Mouse (Mus musculus) heart, embryonic 14.5 days (tissue): ENCODE data around the gene Stk39. TPM values are rescaled to one million over a fixed set of nuclear protein-coding genes. Genes with fewer than 3 reads are reported as not detected.

Source experiments
- ATAC-seq: fragments of 200-750 bp; cut with Nextera tagmentation; 2 replicates; pipeline ENCODE4 v1.8.0; 2017; ENCODE audit warnings: low read depth, moderate TSS enrichment; ENCODE audit not compliant: insufficient number of reproducible peaks, insufficient read depth, low FRiP score
- H3K27ac ChIP-seq, 2 experiments: fragments of 200-500 bp in 1 of 2; fragments of 300-500 bp in 1 of 2; sonication (generic) in 1 of 2; replicated peaks in 1 of 2; 2 replicates each; pipeline ENCODE4 v1.5.1; 2012 to 2014; ENCODE audit warnings: low read depth in 2 of 2, low read length in 2 of 2, control low read depth in 1 of 2, mild to moderate bottlenecking in 1 of 2, mixed read lengths in 1 of 2; ENCODE audit not compliant: control insufficient read depth in 1 of 2, insufficient read depth in 1 of 2
- H3K27me3 ChIP-seq: fragments of 300-500 bp; sonication (generic); 2 replicates; pipeline ENCODE4 v1.6.1; 2014; ENCODE audit warnings: mild to moderate bottlenecking, low read length, control low read depth; ENCODE audit not compliant: control insufficient read depth, insufficient read depth
- H3K36me3 ChIP-seq: fragments of 300-500 bp; sonication (generic); 2 replicates; pipeline ENCODE4 v1.6.1; 2014; ENCODE audit warnings: mild to moderate bottlenecking, control low read depth, low read length, mixed read lengths; ENCODE audit not compliant: control insufficient read depth, insufficient read depth
- H3K4me1 ChIP-seq, 2 experiments: fragments of 200-500 bp in 1 of 2; fragments of 300-500 bp in 1 of 2; sonication (generic) in 1 of 2; 2 replicates each; pipeline ENCODE4 v1.6.1; 2012 to 2014; ENCODE audit warnings: low read length in 2 of 2, control low read depth in 1 of 2, mixed read lengths in 1 of 2; ENCODE audit not compliant: control insufficient read depth in 2 of 2, insufficient read depth in 2 of 2
- H3K4me2 ChIP-seq: fragments of 300-500 bp; sonication (generic); 2 replicates; pipeline ENCODE4 v1.6.1; 2014; ENCODE audit warnings: mild to moderate bottlenecking, low read length
- H3K4me3 ChIP-seq, 2 experiments: fragments of 200-500 bp in 1 of 2; fragments of 300-500 bp in 1 of 2; sonication (generic) in 1 of 2; 2 replicates each; pipeline ENCODE4 v1.5.1; 2012 to 2014; ENCODE audit warnings: low read length in 2 of 2, mild to moderate bottlenecking in 2 of 2, control low read depth in 1 of 2, low read depth in 1 of 2, moderate library complexity in 1 of 2; ENCODE audit not compliant: control insufficient read depth in 1 of 2, insufficient read depth in 1 of 2
- H3K9ac ChIP-seq: fragments of 300-500 bp; sonication (generic); 2 replicates; pipeline ENCODE4 v1.6.1; 2014; ENCODE audit warnings: mild to moderate bottlenecking, low read length
- H3K9me3 ChIP-seq: fragments of 300-500 bp; sonication (generic); 2 replicates; pipeline ENCODE4 v1.6.1; 2016; ENCODE audit warnings: low read length, control low read depth; ENCODE audit not compliant: control insufficient read depth
- WGBS: fragments of 180-500 bp; shearing (Covaris S2); extraction: QIAGEN DNeasy Blood & Tissue Kit; methylation state at CpG from one replicate; pipeline ENCODE4 v1.1.7; 2014; 5-methylcytosine and 5-hydroxymethylcytosine counted together
- polyA plus RNA-seq: library from polyadenylated mRNA; unstranded; fragments of >200 nt; fragmentation: Nextera tagmentation; extraction: Ambion mirVana; gene quantifications from 2 replicates; pipeline ENCODE4 v1.2.1, GENCODE M21; 2014

Stk39 gene
- polyA plus RNA-seq, 1 experiment from 2014 or later: 90.8 TPM

- Histone ChIP-seq H3K27me3 (no peaks in the 10 kb centered on the region), H3K27ac (peak overlapping the region; percentile 72 to 73), H3K36me3 (no peaks in the 10 kb centered on the region), H3K9ac (no peak overlapping the region), H3K4me2 (peak overlapping the region; percentile 16; the same call in 1 of the 2 replicates), H3K4me1 (peaks cover 51 to 96% of the 10 kb centered on the region in 2 experiments), H3K9me3 (no peaks in the 10 kb centered on the region), H3K4me3 (no peak overlapping the region)
- ATAC-seq: no peak
- WGBS: 11% methylated on average over 4 of the region's 4 CpGs
These were observed 39.2 kb downstream of the Stk39 start for GRCm38 (mm10) chr2:68432834-68433233.

- no peaks in the 10 kb centered on the region for H3K9me3 ChIP-seq
- peak overlapping the region; percentile 54 for H3K4me2 ChIP-seq
- peaks cover 46 to 91% of the 10 kb centered on the region in 2 experiments for H3K4me1 ChIP-seq
- no peaks in the 10 kb centered on the region for H3K36me3 ChIP-seq
- H3K9ac ChIP-seq: peak overlapping the region; percentile 55; the same call in 1 of the 2 replicates
- peak overlapping the region; percentile 84 to 96 for H3K27ac ChIP-seq
- WGBS: 22% methylated on average over 14 of the region's 14 CpGs
- no peaks in the 10 kb centered on the region for H3K27me3 ChIP-seq
- ATAC-seq: peak; percentile 83
- 0 out of 4 replicates have a peak overlapping the region, but pooled peaks of 1 of the 2 experiments have one; percentile 3 for H3K4me3 ChIP-seq
These were observed 40.8 kb downstream of the Stk39 start for GRCm38 (mm10) chr2:68431024-68431962.

- Histone ChIP-seq H3K4me1 (peaks cover 38 to 89% of the 10 kb centered on the region in 2 experiments), H3K9me3 (no peaks in the 10 kb centered on the region), H3K36me3 (no peaks in the 10 kb centered on the region), H3K9ac (peak overlapping the region; percentile 26; the same call in 1 of the 2 replicates), H3K27me3 (no peaks in the 10 kb centered on the region), H3K27ac (peak overlapping the region; percentile 84 to 96), H3K4me2 (peak overlapping the region; percentile 54), H3K4me3 (no peak overlapping the region)
- WGBS: 39% methylated on average over 5 of the region's 5 CpGs
- peak; percentile 65; the same call in 1 of the 2 replicates for ATAC-seq
These were observed 41.6 kb downstream of the Stk39 start for GRCm38 (mm10) chr2:68430493-68430892.

DNA sequence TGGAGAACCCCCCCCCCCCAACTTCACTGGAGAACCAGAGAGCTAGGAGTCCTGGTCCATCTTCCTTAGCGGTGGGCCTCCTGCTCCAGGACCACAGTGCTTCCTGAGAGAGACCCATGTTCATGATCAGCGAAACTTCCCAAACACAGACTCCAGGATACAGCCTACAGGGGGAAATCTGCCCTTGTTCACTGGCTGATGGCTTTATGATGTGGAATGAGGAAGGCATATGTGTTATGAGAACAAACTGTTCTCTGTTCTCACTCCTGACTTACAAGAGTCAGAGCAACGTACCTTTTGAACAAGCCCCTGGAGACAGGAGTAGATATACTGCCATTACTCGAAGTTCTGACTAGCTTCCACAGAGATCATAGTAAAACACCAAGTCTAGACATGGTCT, 42.6 kb downstream of the Stk39 start:
- Histone ChIP-seq H3K9ac (no peak overlapping the region), H3K4me2 (no peak overlapping the region), H3K27me3 (no peaks in the 10 kb centered on the region), H3K27ac (0 out of 4 replicates have a peak overlapping the region, but pooled peaks of 1 of the 2 experiments have one; percentile 96), H3K36me3 (peaks cover 3% of the 10 kb centered on the region), H3K4me1 (peaks cover 31 to 78% of the 10 kb centered on the region in 2 experiments), H3K4me3 (no peak overlapping the region), H3K9me3 (no peaks in the 10 kb centered on the region)
- no peak for ATAC-seq
- 89% methylated on average over 4 of the region's 4 CpGs for WGBS

DNA sequence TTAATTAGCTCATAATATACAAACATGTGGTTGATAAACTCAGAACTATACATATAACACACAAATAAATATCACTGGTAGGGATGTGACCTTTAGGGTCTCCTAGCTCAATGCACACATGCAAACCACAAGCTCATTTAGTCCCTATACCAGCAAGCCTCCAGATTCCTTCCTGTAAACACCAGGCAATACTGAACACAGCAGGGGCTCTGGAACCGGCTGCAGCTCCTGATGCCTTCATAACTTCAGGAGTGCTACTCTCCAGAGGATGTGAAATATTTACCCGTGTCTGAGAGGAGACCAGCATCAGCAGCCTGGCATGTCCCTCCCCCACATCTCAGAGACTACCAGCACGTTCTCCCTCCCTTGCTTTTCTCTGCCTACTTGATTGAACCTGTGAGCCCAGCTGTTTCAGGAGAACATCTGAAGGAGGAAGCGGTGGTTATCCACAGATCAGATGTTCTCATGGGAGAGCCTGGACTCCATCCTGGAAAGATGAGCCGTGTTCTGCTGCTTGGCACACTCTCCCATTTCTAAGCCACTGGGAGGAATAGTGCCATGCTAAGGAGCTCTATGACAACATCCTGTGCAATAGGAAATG, 45.0 kb downstream of the Stk39 start:
- Histone ChIP-seq H3K27me3 (no peaks in the 10 kb centered on the region), H3K36me3 (peaks cover 6% of the 10 kb centered on the region), H3K4me3 (no peak overlapping the region), H3K4me1 (peaks cover 19 to 55% of the 10 kb centered on the region in 2 experiments), H3K4me2 (no peak overlapping the region), H3K9ac (no peak overlapping the region), H3K9me3 (no peaks in the 10 kb centered on the region), H3K27ac (no peak overlapping the region)
- no peak for ATAC-seq
- 48% methylated on average over 5 of the region's 5 CpGs for WGBS

GRCm38 (mm10) chr2:68426074-68426473, 46.0 kb downstream of the Stk39 start:
- Histone ChIP-seq H3K9me3 (no peaks in the 10 kb centered on the region), H3K27ac (no peak overlapping the region), H3K4me2 (no peak overlapping the region), H3K4me3 (no peak overlapping the region), H3K4me1 (peaks cover 22 to 57% of the 10 kb centered on the region in 2 experiments), H3K27me3 (no peaks in the 10 kb centered on the region), H3K36me3 (peaks cover 6% of the 10 kb centered on the region), H3K9ac (no peak overlapping the region)
- ATAC-seq: no peak
- 61% methylated on average over 4 of the region's 4 CpGs for whole genome bisulfite sequencing

- Histone ChIP-seq H3K36me3 (peaks cover 6% of the 10 kb centered on the region), H3K4me3 (no peak overlapping the region), H3K27me3 (no peaks in the 10 kb centered on the region), H3K4me1 (peaks cover 27 to 60% of the 10 kb centered on the region in 2 experiments), H3K27ac (peak overlapping the region; percentile 18 to 72; a peak in 3 of 4 replicates), H3K9ac (peak overlapping the region; percentile 50; the same call in 1 of the 2 replicates), H3K9me3 (no peaks in the 10 kb centered on the region), H3K4me2 (peak overlapping the region; percentile 25)
- no peak for ATAC-seq
- 23% methylated on average over 6 of the region's 6 CpGs for WGBS
These were observed 51.1 kb downstream of the Stk39 start for GRCm38 (mm10) chr2:68421002-68421401.
